Mouse (Mus musculus) T-helper 17 cell (primary cell): ENCODE results near the gene Nrd1.

ENCODE experiments used
- in situ Hi-C, 2 experiments: fragments of 300-600 bp; cut with MboI, MseI; formaldehyde crosslinking; loops; 1 replicate in 1 of 2; 2 replicates in 1 of 2; pipeline ENCODE4 v1.15.1; 2025; ENCODE audit warnings: high pct_unique_total_duplicates in 2 of 2

The Nrd1 gene

GRCm38 (mm10) chr4:109092344-109092743, 91.9 kb downstream of the Nrd1 start:
- in situ Hi-C loops = no loop called here

DNA sequence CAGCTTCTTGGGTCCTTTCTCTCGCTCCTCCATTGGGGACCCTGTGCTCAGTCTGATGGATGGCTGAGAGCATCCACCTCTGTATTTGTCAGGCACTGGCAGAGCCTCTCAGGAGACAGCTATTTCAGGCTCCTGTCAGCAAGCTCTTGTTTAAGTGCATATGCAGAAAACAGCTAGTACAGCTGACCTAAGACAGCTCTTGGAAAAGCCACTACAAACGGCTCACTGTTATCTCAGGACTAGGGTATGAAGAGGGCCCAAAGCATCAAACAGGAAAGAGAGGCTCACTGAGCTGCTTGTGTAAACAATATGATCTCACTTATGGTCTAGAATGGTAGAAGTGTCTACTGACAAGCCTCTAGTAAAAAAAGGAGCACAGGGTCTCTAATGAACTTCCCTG, 93.8 kb downstream of the Nrd1 start:
- in situ Hi-C loops = no loop called here

DNA sequence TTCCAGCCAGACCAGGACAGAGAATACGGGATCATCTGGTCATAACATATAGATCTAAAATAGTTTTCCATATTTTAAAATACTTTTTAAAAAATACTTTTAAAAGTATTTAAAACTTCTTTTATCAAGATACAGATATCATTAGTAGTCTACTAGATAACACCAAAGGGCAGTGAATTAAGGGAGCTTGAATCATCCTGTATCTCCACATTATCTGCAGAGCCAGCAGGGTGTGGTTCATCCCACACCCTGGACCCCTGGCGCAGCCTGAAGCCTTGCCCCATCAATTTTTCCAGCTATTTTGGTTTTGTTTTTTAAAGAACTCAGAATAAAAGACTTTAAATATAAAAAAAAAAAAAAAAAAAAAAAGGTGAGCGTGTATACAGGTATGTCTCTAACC, 98.4 kb downstream of the Nrd1 start:
- in situ Hi-C loops = no loop called here

- in situ Hi-C loops = no loop called here
These were observed 102.1 kb downstream of the Nrd1 start for GRCm38 (mm10) chr4:109102574-109102973.

GRCm38 (mm10) chr4:109103145-109103883, 102.9 kb downstream of the Nrd1 start:
- in situ Hi-C loops = no loop called here

- in situ Hi-C loops = no loop called here
These were observed 104.8 kb downstream of the Nrd1 start for GRCm38 (mm10) chr4:109105254-109105653.

DNA sequence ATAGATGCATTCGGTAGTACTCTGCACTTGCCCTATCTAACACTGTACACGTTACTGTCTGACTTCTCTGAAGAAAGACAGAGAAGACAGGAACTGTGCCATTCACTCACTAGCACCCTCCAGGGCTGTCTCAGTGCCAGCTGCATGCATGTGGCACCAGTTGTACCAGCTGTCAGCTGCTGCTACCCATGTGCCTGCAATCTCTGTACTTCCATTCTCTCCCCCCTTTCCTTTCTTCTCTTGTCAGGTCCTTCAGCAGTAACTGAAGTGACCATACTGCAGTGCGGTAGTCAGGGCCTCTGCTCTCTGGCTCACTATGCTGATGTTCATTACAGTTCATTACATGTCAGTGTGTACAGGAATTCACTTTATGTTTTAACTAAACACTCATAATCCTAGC, 105.6 kb downstream of the Nrd1 start:
- in situ Hi-C loops = no loop called here

GRCm38 (mm10) chr4:109106594-109106993, 106.1 kb downstream of the Nrd1 start:
- in situ Hi-C loops = no loop called here

- in situ Hi-C loops = no loop called here
These were observed 108.6 kb downstream of the Nrd1 start for GRCm38 (mm10) chr4:109109012-109109411.

GRCm38 (mm10) chr4:109109686-109110085, 109.2 kb downstream of the Nrd1 start:
- in situ Hi-C loops = no loop called here

- in situ Hi-C loops = no loop called here
These were observed 110.5 kb downstream of the Nrd1 start for GRCm38 (mm10) chr4:109110978-109111377.
